Mouse (Mus musculus) urinary bladder, adult 2 months (tissue): ENCODE measurements at regions not wholly inside any gene's neighbourhood (a gene's known extent, or its start where the extent isn't known, plus 50 kb on each side); places are given as distances from the start of the nearest gene placed in this dataset.
A peak's percentile ranks its signal among the peaks of the same experiment; 100 is the strongest.

Source experiments
- DNase-seq: peaks from one replicate; pipeline ENCODE4 v3.0.0; 2022; ENCODE audit warnings: low spot score

GRCm38 (mm10) chr12:12643247-12643963, 298.3 kb downstream of the Mycn start:
- DNase-seq = no peak

GRCm38 (mm10) chr12:12635308-12635707, 306.4 kb downstream of the Mycn start:
- no peak for DNase-seq

DNA sequence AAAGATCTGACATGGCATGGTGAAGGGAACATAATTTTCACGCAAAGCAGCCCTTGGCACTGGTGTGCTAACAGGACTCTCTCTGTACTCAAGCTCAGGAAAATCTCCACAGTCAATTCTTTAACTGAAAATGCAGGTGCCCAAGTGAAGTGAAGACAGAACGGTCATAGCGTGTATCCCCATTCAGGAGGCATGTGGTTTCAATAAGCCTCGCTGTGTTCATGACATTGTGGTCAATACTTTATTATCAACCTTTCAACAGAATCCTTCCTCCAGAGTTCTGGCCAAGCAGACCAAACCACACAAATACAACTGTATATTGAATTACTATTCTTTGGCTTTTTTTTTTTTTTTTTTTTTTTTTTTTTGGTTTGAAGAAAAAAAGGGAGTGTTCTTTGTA, 314.1 kb downstream of the Mycn start:
- DNase-seq = no peak

GRCm38 (mm10) chr12:12625788-12626187, 315.9 kb downstream of the Mycn start:
- no peak for DNase-seq

GRCm38 (mm10) chr12:12622712-12623292, 318.9 kb downstream of the Mycn start:
- DNase-seq = peak; percentile 23

GRCm38 (mm10) chr12:12621506-12621905, 320.2 kb downstream of the Mycn start:
- DNase-seq = no peak

- no peak for DNase-seq
These were observed 321.4 kb downstream of the Mycn start for GRCm38 (mm10) chr12:12620316-12620715.

DNA sequence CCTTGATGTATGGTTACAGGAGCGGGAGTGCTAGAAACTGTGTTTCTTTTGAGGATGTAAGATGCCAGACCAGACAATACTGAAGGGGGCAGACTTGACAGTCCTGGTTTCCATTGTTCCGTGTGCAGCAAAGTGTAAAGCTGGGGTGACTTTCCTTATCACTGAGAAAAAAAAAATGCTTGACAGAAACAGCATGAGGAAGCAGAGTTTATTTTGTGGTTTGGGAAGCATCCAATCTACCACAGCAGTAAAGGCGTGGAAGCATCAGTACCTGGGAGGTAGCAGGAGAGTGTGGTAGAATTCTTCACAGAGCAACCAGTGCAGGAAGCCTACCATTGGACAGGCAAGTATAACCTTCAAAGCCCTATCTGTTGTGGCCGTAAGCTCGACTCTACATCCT, 322.3 kb downstream of the Mycn start:
- DNase-seq = no peak

- no peak for DNase-seq
These were observed 329.2 kb downstream of the Mycn start for GRCm38 (mm10) chr12:12612520-12612919.

- no peak for DNase-seq
These were observed 330.9 kb downstream of the Mycn start for GRCm38 (mm10) chr12:12610861-12611260.

DNA sequence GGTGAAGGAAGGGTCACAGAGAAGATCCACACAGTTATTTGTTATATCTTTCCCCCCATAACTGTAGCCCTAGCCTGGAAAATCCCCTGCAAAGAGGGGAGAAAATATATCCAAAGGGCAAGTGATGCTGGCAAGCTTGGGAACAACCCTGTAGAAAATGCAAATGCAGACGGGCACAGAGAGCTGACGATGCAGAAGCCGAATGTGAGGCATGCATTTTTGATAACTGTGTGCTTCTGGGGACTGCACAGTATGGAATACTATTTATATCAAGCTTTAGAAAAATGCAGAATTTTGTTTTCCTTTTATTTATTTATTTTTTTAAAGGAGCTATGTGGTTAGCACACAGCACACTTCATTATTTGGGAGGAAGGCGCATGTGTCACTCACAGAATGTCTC, 333.7 kb downstream of the Mycn start:
- DNase-seq = no peak

DNA sequence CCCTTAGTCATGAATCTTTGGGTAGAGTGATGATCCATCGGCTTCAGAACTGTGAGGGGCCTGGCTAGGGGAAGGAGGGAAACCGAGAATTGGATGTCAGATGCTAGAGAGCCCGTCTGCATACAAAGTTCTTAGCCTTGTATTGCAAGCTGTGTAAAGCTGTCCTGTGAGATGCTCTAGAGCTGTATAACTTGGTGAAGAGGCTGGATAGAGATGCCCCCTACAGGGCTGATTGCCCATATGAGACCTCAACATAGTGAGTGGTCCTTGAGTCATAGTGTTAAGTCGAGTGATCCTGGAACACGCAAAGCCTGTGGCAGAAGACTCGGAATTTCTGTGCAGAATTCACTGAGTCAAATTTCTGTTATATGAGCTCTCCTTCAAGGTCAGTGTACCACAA, 334.8 kb downstream of the Mycn start:
- DNase-seq = no peak

GRCm38 (mm10) chr12:12605495-12605894, 336.2 kb downstream of the Mycn start:
- DNase-seq = no peak

DNA sequence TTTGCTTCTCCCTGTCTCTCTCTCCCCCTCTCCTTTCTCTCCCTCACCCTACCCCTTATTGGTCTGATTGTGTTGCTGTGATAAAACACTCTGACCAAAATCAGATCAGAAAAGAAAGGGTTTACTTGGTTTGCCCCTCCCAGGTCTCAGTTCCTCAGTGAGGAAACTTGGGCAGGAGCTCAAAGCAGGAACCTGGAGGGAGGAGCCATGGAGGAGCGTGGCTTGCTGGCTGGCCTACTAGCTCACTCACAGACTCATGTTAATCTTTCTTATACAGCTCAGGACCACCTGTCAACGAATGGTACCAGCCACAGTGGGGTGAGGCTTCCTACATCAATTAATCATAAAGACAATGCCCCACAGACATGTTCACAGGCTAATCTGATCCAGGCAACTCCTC, 339.4 kb downstream of the Fam49a start:
- no peak for DNase-seq

DNA sequence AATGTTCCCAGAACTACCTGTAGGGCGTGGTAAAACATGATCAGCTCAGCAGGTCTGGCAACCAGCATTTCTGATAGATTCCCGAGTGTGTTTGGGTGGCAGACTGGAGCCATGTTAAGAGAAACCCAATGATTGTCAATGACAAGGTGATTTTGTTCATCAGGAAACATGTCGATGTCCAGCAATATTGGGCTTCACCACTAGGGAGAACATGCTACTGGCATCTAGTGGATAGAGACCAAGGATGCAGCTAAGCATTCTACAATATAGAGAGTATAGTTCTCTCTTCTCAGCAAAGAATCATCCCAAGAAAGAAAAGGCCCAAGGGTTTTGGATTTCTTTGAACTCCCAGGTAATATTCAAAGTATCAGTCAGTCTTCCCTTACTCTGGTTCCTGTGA, 333.5 kb downstream of the Fam49a start:
- no peak for DNase-seq

- no peak for DNase-seq
These were observed 332.6 kb downstream of the Fam49a start for GRCm38 (mm10) chr12:12594567-12594966.

GRCm38 (mm10) chr12:12593343-12593742, 331.4 kb downstream of the Fam49a start:
- no peak for DNase-seq

- DNase-seq = no peak
These were observed 328.9 kb downstream of the Fam49a start for GRCm38 (mm10) chr12:12590753-12591291.

GRCm38 (mm10) chr12:12588771-12589370, 326.9 kb downstream of the Fam49a start:
- DNase-seq = no peak

DNA sequence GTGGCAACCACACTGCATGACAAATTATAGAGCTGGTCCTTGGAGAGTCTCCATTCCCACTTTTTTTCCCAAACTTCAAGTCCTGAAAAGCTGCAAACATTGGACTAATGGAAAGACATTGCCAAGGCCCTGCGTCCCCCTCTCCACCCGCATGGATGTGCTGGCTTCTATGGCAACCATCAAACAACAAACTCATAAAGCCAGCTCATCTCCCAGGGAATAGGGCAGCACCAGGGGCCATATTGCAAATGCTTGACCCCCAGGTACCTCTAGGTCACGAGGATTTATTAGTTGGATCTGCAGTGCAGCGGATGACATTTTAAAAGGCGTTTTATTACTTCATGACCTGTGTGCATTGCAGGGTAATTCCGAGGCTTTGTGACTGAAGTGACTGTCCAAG, 324.5 kb downstream of the Fam49a start:
- DNase-seq = no peak

- no peak for DNase-seq
These were observed 319.6 kb downstream of the Fam49a start for GRCm38 (mm10) chr12:12581271-12582186.

DNA sequence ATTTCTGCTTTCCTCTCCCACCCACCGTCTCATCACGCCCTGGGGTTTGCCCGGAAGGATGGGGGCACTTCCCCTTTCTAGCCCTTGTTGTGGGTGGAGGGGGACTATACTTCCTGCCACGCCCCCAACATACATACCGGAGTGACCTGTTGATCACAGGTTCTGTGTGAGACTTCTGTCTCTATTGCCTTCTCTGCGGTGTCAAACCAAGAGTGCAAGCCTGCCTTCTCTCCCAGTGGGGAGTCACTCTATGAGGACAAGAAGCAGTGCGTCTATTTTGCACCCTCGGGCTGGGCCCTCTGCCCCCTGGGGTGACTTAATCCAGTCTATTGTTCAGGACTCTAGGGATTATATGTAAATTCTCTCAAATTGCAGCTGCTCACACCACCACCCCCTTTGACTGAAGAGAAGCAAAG, 318.8 kb downstream of the Fam49a start:
- DNase-seq = no peak
